Mouse (Mus musculus) erythroblast, embryonic 14.5 days (primary cell): Measurements from ENCODE around the gene Stx11. TPM values are rescaled to one million over a fixed set of nuclear protein-coding genes. Genes with fewer than 3 reads are reported as not detected.

ENCODE experiments used
- H3K27me3 ChIP-seq: 2 replicates; pipeline ENCODE4 v1.6.1; 2012; ENCODE audit warnings: inconsistent platforms; ENCODE audit not compliant: control insufficient read depth
- H3K36me3 ChIP-seq: 2 replicates; pipeline ENCODE4 v1.6.1; 2012; ENCODE audit warnings: mild to moderate bottlenecking, inconsistent platforms; ENCODE audit not compliant: control insufficient read depth
- H3K4me1 ChIP-seq: 2 replicates; pipeline ENCODE4 v1.6.1; 2012; ENCODE audit warnings: inconsistent platforms; ENCODE audit not compliant: control insufficient read depth
- H3K4me3 ChIP-seq: replicated peaks from 2 replicates; pipeline ENCODE3; 2012; ENCODE audit warnings: moderate library complexity, mild to moderate bottlenecking, inconsistent platforms
- H3K9me3 ChIP-seq: 2 replicates; pipeline ENCODE4 v1.6.1; 2012; ENCODE audit warnings: low read length, inconsistent platforms, mixed read lengths; ENCODE audit not compliant: control insufficient read depth
- GATA1 ChIP-seq: IDR thresholded peaks from 2 replicates; pipeline ENCODE4 v1.6.1; 2012; ENCODE audit warnings: low read length, inconsistent platforms, mixed read lengths
- TAL1 ChIP-seq: IDR thresholded peaks from 3 replicates; pipeline ENCODE4 v1.6.1; 2012; ENCODE audit warnings: low read length, inconsistent platforms, mixed read lengths
- polyA plus RNA-seq: library from polyadenylated mRNA; stranded (reverse); fragments of >175 nt; gene quantifications from 2 replicates; pipeline ENCODE4 v1.2.3, GENCODE M21; 2012

The Stx11 gene
- polyA plus RNA-seq, 1 experiment = 1.2 TPM

- TF ChIP-seq TAL1 (no peak), GATA1 (no peak)
- peak overlapping the region; percentile 90 for H3K4me3 ChIP-seq
These were observed 41.3 kb downstream of the Stx11 start for GRCm38 (mm10) chr10:12922574-12923353.

GRCm38 (mm10) chr10:12922077-12922573 lies 42.0 kb downstream of the Stx11 start:
- Histone ChIP-seq H3K27me3 (no peaks in the 10 kb centered on the region), H3K36me3 (no peaks in the 10 kb centered on the region), H3K9me3 (no peaks in the 10 kb centered on the region), H3K4me1 (peaks cover 21% of the 10 kb centered on the region), H3K4me3 (peak overlapping the region; percentile 90)
- TF ChIP-seq GATA1 (no peak), TAL1 (no peak)

More at GRCm38 (mm10) chr10:12922574-12923353, 41.3 kb downstream of the Stx11 start:
- H3K27me3 ChIP-seq = no peaks in the 10 kb centered on the region
- H3K36me3 ChIP-seq = no peaks in the 10 kb centered on the region
- no peaks in the 10 kb centered on the region for H3K9me3 ChIP-seq
- H3K4me1 ChIP-seq = peaks cover 21% of the 10 kb centered on the region

- no peaks in the 10 kb centered on the region for H3K36me3 ChIP-seq
- no peaks in the 10 kb centered on the region for H3K27me3 ChIP-seq
- TF ChIP-seq TAL1 = no peak
- no peak for TF ChIP-seq GATA1
- H3K9me3 ChIP-seq = no peaks in the 10 kb centered on the region
- peaks cover 21% of the 10 kb centered on the region for H3K4me1 ChIP-seq
- peak overlapping the region; percentile 90 for H3K4me3 ChIP-seq
These were observed 42.5 kb downstream of the Stx11 start for GRCm38 (mm10) chr10:12921551-12922040.

- H3K9me3 ChIP-seq = no peaks in the 10 kb centered on the region
- H3K36me3 ChIP-seq = no peaks in the 10 kb centered on the region
- no peak overlapping the region for H3K4me3 ChIP-seq
- H3K27me3 ChIP-seq = no peaks in the 10 kb centered on the region
- peaks cover 21% of the 10 kb centered on the region for H3K4me1 ChIP-seq
- TF ChIP-seq GATA1 (no peak), TAL1 (no peak)
These were observed 44.8 kb downstream of the Stx11 start for GRCm38 (mm10) chr10:12919287-12919686.

GRCm38 (mm10) chr10:12917626-12918025 lies 46.5 kb downstream of the Stx11 start:
- no peak for TF ChIP-seq TAL1
- TF ChIP-seq GATA1 = no peak
- peaks cover 9% of the 10 kb centered on the region for H3K4me1 ChIP-seq
- no peaks in the 10 kb centered on the region for H3K27me3 ChIP-seq
- no peak overlapping the region for H3K4me3 ChIP-seq
- no peaks in the 10 kb centered on the region for H3K9me3 ChIP-seq
- no peaks in the 10 kb centered on the region for H3K36me3 ChIP-seq

- Histone ChIP-seq H3K36me3 (no peaks in the 10 kb centered on the region), H3K4me3 (no peak overlapping the region), H3K9me3 (no peaks in the 10 kb centered on the region), H3K27me3 (no peaks in the 10 kb centered on the region), H3K4me1 (no peaks in the 10 kb centered on the region)
- TF ChIP-seq TAL1 = no peak
- TF ChIP-seq GATA1 = no peak
These were observed 47.7 kb downstream of the Stx11 start for GRCm38 (mm10) chr10:12916376-12916775.

- Histone ChIP-seq H3K4me1 (no peaks in the 10 kb centered on the region), H3K27me3 (no peaks in the 10 kb centered on the region), H3K36me3 (no peaks in the 10 kb centered on the region), H3K9me3 (no peaks in the 10 kb centered on the region), H3K4me3 (no peak overlapping the region)
- TF ChIP-seq TAL1 = no peak
- no peak for TF ChIP-seq GATA1
These were observed 48.3 kb downstream of the Stx11 start for GRCm38 (mm10) chr10:12915826-12916225.

GRCm38 (mm10) chr10:12914203-12914602 lies 49.9 kb downstream of the Stx11 start:
- H3K9me3 ChIP-seq = no peaks in the 10 kb centered on the region
- no peaks in the 10 kb centered on the region for H3K27me3 ChIP-seq
- no peak overlapping the region for H3K4me3 ChIP-seq
- no peaks in the 10 kb centered on the region for H3K4me1 ChIP-seq
- no peak for TF ChIP-seq GATA1
- no peaks in the 10 kb centered on the region for H3K36me3 ChIP-seq

GRCm38 (mm10) chr10:12911981-12912530 lies 52.0 kb downstream of the Stx11 start:
- no peaks in the 10 kb centered on the region for H3K9me3 ChIP-seq
- no peaks in the 10 kb centered on the region for H3K27me3 ChIP-seq
- TF ChIP-seq TAL1 (no peak), GATA1 (no peak)
- H3K4me1 ChIP-seq = no peaks in the 10 kb centered on the region
- no peaks in the 10 kb centered on the region for H3K36me3 ChIP-seq
- H3K4me3 ChIP-seq = no peak overlapping the region
